Mouse (Mus musculus) brain, embryonic 18.5 days (tissue): ENCODE measurements around the gene Fibcd1.

ENCODE experiments used
- DNase-seq: peaks from one replicate; pipeline ENCODE4 v3.0.0-alpha.2; 2012; ENCODE audit warnings: low read depth, low spot score

The Fibcd1 gene

DNA sequence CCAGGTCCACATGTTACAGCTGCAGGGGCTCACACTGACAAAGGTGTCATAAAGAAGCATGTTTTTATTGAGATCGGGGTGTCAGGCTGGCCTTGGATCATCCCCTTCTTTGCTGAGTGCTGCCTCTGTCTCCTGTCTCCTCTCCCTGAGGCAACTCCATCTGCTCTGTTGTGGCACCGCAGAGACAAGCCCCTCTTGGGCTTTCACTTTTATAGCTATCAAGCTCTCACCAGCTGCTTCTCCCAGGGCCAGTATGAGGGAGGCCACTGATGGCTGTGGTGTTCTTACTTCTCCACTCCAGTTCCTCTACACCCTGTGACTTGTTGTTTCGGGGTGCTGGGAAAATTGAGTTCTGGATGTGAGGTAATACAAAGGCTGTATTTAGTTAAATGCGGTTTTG lies 76.7 kb downstream of the Fibcd1 start:
- DNase-seq = no peak

DNA sequence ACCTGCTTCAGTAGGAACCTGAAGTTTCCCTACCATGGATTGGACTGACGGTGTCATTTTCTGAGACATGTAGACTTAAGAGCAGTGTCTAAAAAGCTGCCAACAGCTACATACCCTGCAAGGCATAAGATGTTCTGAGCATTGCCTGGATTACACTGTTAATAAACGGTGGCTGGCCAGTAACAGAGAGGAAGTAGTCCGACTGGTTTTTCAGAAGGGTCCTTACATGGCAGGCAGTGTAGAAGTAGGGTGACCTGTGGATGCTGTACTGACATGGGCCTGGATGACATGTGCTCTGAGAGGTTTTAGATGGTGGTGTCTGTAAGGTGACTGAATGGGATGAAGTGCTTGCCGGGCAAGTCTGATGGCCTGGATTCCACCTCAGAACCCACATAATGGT lies 78.0 kb downstream of the Fibcd1 start:
- no peak for DNase-seq

DNA sequence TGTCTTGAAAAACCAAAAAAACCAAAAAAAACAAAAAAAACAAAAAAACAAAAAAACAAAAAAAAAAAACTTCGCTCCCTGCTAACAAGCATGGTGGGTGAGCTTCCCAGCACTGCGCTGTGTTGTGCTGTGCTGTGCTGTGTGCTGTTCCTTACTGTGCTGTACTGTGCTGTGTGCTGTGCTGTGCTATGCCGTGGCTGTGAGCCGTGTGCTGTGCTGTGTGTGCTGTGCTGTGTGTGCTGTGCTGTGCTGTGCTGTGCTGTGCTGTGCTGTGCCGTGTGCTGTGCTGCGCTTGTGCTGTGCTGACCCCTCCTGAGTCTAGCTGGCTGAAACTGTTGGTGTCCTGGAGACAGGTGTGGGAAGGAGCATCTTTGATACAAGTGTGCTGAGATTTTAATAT lies 78.7 kb downstream of the Fibcd1 start:
- no peak for DNase-seq
